Mouse (Mus musculus): ENCODE data around the gene Pot1a. TPM values are rescaled to one million over a fixed set of nuclear protein-coding genes. Genes with fewer than 3 reads are reported as not detected.
A peak's percentile ranks its signal among the peaks of the same experiment; 100 is the strongest.

Pot1a gene
- polyA plus RNA-seq (2016; fragmentation: Nextera tagmentation; extraction: Ambion mirVana): 36.9 and 37.3 TPM in 2 replicates

- H3K27ac ChIP-seq: peak within 1 kb of the TSS; percentile 76
- peaks cover 4% of the 10 kb centered on the region; the same call in 1 of the 2 replicates for H3K36me3 ChIP-seq
- no peaks in the 10 kb centered on the region for H3K27me3 ChIP-seq
- peaks cover 9% of the 10 kb centered on the region for H3K4me1 ChIP-seq
- no peaks in the 10 kb centered on the region for H3K9me3 ChIP-seq (replicated peaks)
- WGBS: 1% methylated on average over 34 of the region's 34 CpGs
- H3K4me2 ChIP-seq (replicated peaks): peak within 1 kb of the TSS; percentile 52
- peak; percentile 100 for ATAC-seq (ENCODE audit: low FRiP score)
- H3K4me3 ChIP-seq: peak within 1 kb of the TSS; percentile 52
- H3K9ac ChIP-seq: peak within 1 kb of the TSS; percentile 63
Measured at GRCm38 (mm10) chr6:25808806-25809495, at the start of gene Pot1a. Pot1a (minus strand) TSS chr6:25809246.

GRCm38 (mm10) chr6:25836261-25836660 lies 27.2 kb upstream of the Pot1a start:
- Histone ChIP-seq H3K4me3 (no peak overlapping the region), H3K27me3 (no peaks in the 10 kb centered on the region), H3K27ac (no peak overlapping the region), H3K9ac (no peak overlapping the region), H3K36me3 (no peaks in the 10 kb centered on the region), H3K9me3 (replicated peaks) (no peaks in the 10 kb centered on the region), H3K4me2 (replicated peaks) (no peak overlapping the region), H3K4me1 (no peaks in the 10 kb centered on the region)
- ATAC-seq (ENCODE audit: low FRiP score): no peak
- 31% methylated on average over 2 of the region's 2 CpGs for WGBS

- no peak overlapping the region for H3K9ac ChIP-seq
- no peaks in the 10 kb centered on the region for H3K27me3 ChIP-seq
- H3K4me3 ChIP-seq: no peak overlapping the region
- ATAC-seq (ENCODE audit: low FRiP score): no peak
- 94% methylated on average over 3 of the region's 3 CpGs for WGBS
- H3K4me1 ChIP-seq: peaks cover 9% of the 10 kb centered on the region
- no peaks in the 10 kb centered on the region for H3K9me3 ChIP-seq (replicated peaks)
- H3K4me2 ChIP-seq (replicated peaks): no peak overlapping the region
- peaks cover 4% of the 10 kb centered on the region; the same call in 1 of the 2 replicates for H3K36me3 ChIP-seq
- no peak overlapping the region for H3K27ac ChIP-seq
Measured at GRCm38 (mm10) chr6:25806021-25806420, 3.0 kb downstream of the Pot1a start.

- WGBS: 81% methylated on average over 3 of the region's 3 CpGs
- Histone ChIP-seq H3K4me3 (no peak overlapping the region), H3K27ac (no peak overlapping the region), H3K36me3 (peaks cover 8% of the 10 kb centered on the region), H3K4me1 (peaks cover 3% of the 10 kb centered on the region; the same call in 1 of the 2 replicates), H3K27me3 (no peaks in the 10 kb centered on the region), H3K4me2 (replicated peaks) (no peak overlapping the region), H3K9me3 (replicated peaks) (no peaks in the 10 kb centered on the region), H3K9ac (no peak overlapping the region)
- ATAC-seq (ENCODE audit: low FRiP score): no peak
Measured at GRCm38 (mm10) chr6:25802269-25802668, 6.8 kb downstream of the Pot1a start.

- Histone ChIP-seq H3K4me1 (no peaks in the 10 kb centered on the region), H3K36me3 (peaks cover 12% of the 10 kb centered on the region), H3K9me3 (replicated peaks) (no peaks in the 10 kb centered on the region), H3K4me3 (no peak overlapping the region), H3K9ac (no peak overlapping the region), H3K4me2 (replicated peaks) (no peak overlapping the region), H3K27ac (no peak overlapping the region), H3K27me3 (no peaks in the 10 kb centered on the region)
- WGBS: 86% methylated on average over 6 of the region's 6 CpGs
- no peak for ATAC-seq (ENCODE audit: low FRiP score)
Measured at GRCm38 (mm10) chr6:25801230-25801629, 7.8 kb downstream of the Pot1a start.

- Histone ChIP-seq H3K27ac (no peak overlapping the region), H3K9ac (no peak overlapping the region), H3K4me1 (no peaks in the 10 kb centered on the region), H3K36me3 (peaks cover 18% of the 10 kb centered on the region), H3K4me2 (replicated peaks) (no peak overlapping the region), H3K9me3 (replicated peaks) (no peaks in the 10 kb centered on the region), H3K4me3 (no peak overlapping the region), H3K27me3 (no peaks in the 10 kb centered on the region)
- no peak for ATAC-seq (ENCODE audit: low FRiP score)
- 89% methylated on average over 3 of the region's 3 CpGs for WGBS
Measured at GRCm38 (mm10) chr6:25768238-25768637, 40.8 kb downstream of the Pot1a start.

- Histone ChIP-seq H3K36me3 (peaks cover 23% of the 10 kb centered on the region), H3K27me3 (no peaks in the 10 kb centered on the region), H3K4me2 (replicated peaks) (no peak overlapping the region), H3K4me3 (no peak overlapping the region), H3K27ac (no peak overlapping the region), H3K9me3 (replicated peaks) (no peaks in the 10 kb centered on the region), H3K9ac (no peak overlapping the region), H3K4me1 (no peaks in the 10 kb centered on the region)
- no peak for ATAC-seq (ENCODE audit: low FRiP score)
- 91% methylated on average over 8 of the region's 8 CpGs for WGBS
Measured at GRCm38 (mm10) chr6:25767552-25767951, 41.5 kb downstream of the Pot1a start.

GRCm38 (mm10) chr6:25767073-25767472 lies 42.0 kb downstream of the Pot1a start:
- H3K9me3 ChIP-seq (replicated peaks): no peaks in the 10 kb centered on the region
- H3K36me3 ChIP-seq: peaks cover 28% of the 10 kb centered on the region
- H3K27me3 ChIP-seq: no peaks in the 10 kb centered on the region
- H3K4me1 ChIP-seq: no peaks in the 10 kb centered on the region
- no peak overlapping the region for H3K4me3 ChIP-seq
- no peak overlapping the region for H3K4me2 ChIP-seq (replicated peaks)
- no peak overlapping the region for H3K9ac ChIP-seq
- 54% methylated on average over 7 of the region's 7 CpGs for WGBS
- no peak overlapping the region for H3K27ac ChIP-seq
- ATAC-seq (ENCODE audit: low FRiP score): peak; percentile 89

GRCm38 (mm10) chr6:25766283-25766682 lies 42.8 kb downstream of the Pot1a start:
- no peaks in the 10 kb centered on the region for H3K9me3 ChIP-seq (replicated peaks)
- H3K27me3 ChIP-seq: no peaks in the 10 kb centered on the region
- no peak overlapping the region for H3K4me2 ChIP-seq (replicated peaks)
- ATAC-seq (ENCODE audit: low FRiP score): no peak
- H3K4me1 ChIP-seq: no peaks in the 10 kb centered on the region
- no peak overlapping the region for H3K27ac ChIP-seq
- peaks cover 33% of the 10 kb centered on the region for H3K36me3 ChIP-seq
- WGBS: 85% methylated on average over 10 of the region's 10 CpGs
- H3K4me3 ChIP-seq: no peak overlapping the region
- no peak overlapping the region for H3K9ac ChIP-seq

GRCm38 (mm10) chr6:25752651-25753050 lies 56.4 kb downstream of the Pot1a start:
- 93% methylated on average over 1 of the region's 1 CpGs for WGBS
- no peaks in the 10 kb centered on the region for H3K27me3 ChIP-seq
- no peak overlapping the region for H3K9ac ChIP-seq
- H3K27ac ChIP-seq: no peak overlapping the region
- ATAC-seq (ENCODE audit: low FRiP score): no peak
- H3K4me3 ChIP-seq: no peak overlapping the region
- no peak overlapping the region for H3K4me2 ChIP-seq (replicated peaks)
- H3K9me3 ChIP-seq (replicated peaks): no peaks in the 10 kb centered on the region
- peaks cover 28% of the 10 kb centered on the region; the same call in 1 of the 2 replicates for H3K36me3 ChIP-seq
- no peaks in the 10 kb centered on the region for H3K4me1 ChIP-seq

- no peaks in the 10 kb centered on the region for H3K4me1 ChIP-seq
- H3K9ac ChIP-seq: no peak overlapping the region
- peak; percentile 61; the same call in 1 of the 2 replicates for ATAC-seq (ENCODE audit: low FRiP score)
- no peaks in the 10 kb centered on the region for H3K27me3 ChIP-seq
- H3K4me2 ChIP-seq (replicated peaks): no peak overlapping the region
- no peak overlapping the region for H3K4me3 ChIP-seq
- no peak overlapping the region for H3K27ac ChIP-seq
- no peaks in the 10 kb centered on the region for H3K36me3 ChIP-seq
- H3K9me3 ChIP-seq (replicated peaks): no peaks in the 10 kb centered on the region
Measured at GRCm38 (mm10) chr6:25736533-25736932, 72.5 kb downstream of the Pot1a start.

GRCm38 (mm10) chr6:25726560-25726959 lies 82.5 kb downstream of the Pot1a start:
- 81% methylated on average over 1 of the region's 1 CpGs for WGBS
- no peak for ATAC-seq (ENCODE audit: low FRiP score)

GRCm38 (mm10) chr6:25710601-25711000 lies 98.4 kb downstream of the Pot1a start:
- Histone ChIP-seq H3K4me2 (replicated peaks) (no peak overlapping the region), H3K4me1 (no peaks in the 10 kb centered on the region), H3K9ac (no peak overlapping the region), H3K4me3 (no peak overlapping the region), H3K36me3 (no peaks in the 10 kb centered on the region), H3K9me3 (replicated peaks) (no peaks in the 10 kb centered on the region), H3K27me3 (no peaks in the 10 kb centered on the region), H3K27ac (no peak overlapping the region)
- no peak for ATAC-seq (ENCODE audit: low FRiP score)
- WGBS: 48% methylated on average over 2 of the region's 2 CpGs

More at GRCm38 (mm10) chr6:25726560-25726959, 82.5 kb downstream of the Pot1a start:
- no peaks in the 10 kb centered on the region for H3K36me3 ChIP-seq
- H3K9me3 ChIP-seq (replicated peaks): no peaks in the 10 kb centered on the region
- H3K27ac ChIP-seq: no peak overlapping the region
- H3K4me2 ChIP-seq (replicated peaks): no peak overlapping the region
- no peak overlapping the region for H3K9ac ChIP-seq
- H3K4me3 ChIP-seq: no peak overlapping the region
- H3K27me3 ChIP-seq: no peaks in the 10 kb centered on the region
- no peaks in the 10 kb centered on the region for H3K4me1 ChIP-seq

Measured in hindbrain, embryonic 12.5 days (tissue).